Mouse (Mus musculus): ENCODE data around the gene Gm45208.
"Not testable (repeated sequence)": the region's sequence is repeated elsewhere in the genome, so short reads cannot be mapped to it uniquely, and the experiment has no call there.

Gene Gm45208

DNA sequence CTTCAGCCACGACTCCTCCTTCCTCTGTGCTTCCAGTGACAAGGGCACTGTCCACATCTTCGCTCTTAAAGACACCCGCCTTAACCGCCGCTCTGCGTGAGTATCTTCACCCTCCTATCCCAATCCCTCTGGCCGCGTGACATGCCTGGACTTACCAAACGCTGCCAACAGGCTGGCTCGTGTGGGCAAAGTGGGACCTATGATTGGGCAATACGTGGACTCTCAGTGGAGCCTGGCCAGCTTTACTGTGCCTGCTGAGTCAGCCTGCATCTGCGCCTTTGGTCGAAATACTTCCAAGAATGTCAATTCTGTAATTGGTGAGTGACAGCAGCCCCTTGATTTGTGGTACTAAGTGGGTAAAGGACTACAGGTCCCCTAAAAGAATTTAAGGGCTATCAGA is 5.1 kb downstream of the Gm45208 start:
- in situ Hi-C loops (cut with MboI, MseI): no loop called here

DNA sequence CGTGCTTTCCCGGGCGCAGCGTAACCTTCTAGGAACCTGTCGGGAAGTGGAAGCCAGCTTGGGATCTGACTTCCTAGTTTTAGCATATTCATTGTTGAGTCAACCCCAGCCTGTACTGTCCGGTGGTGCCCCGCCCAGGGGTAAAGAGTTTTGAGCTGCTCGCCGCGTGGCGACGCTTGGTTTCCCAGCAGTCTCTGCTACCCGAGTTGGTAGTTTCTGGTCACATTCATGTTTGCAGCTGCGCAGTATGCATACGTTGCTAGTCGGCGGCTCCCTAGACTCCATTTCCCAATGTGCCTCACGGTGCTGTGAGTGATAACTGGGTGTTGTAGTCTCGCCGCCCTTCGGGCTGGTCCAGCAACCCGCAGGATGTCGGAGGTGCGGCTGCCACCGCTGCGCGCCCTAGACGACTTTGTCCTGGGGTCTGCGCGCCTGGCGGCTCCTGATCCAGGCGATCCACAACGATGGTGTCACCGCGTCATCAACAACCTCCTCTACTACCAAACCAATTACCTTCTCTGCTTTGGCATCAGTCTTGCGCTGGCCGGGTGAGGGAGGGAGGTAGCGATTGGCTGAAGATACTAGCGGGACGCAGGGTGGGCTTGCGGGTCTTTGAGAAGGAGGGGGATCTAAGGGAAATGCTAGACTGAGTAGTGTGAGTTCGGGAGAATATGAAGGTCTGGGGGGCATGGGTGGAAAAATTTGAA is 6.3 kb downstream of the Gm45208 start, which contains the start of gene Praf2:
Gene Praf2 (plus strand): TSS at position 225 of the 707 bp plus-strand sequence.
- in situ Hi-C loops (cut with MboI, MseI): no loop called here

DNA sequence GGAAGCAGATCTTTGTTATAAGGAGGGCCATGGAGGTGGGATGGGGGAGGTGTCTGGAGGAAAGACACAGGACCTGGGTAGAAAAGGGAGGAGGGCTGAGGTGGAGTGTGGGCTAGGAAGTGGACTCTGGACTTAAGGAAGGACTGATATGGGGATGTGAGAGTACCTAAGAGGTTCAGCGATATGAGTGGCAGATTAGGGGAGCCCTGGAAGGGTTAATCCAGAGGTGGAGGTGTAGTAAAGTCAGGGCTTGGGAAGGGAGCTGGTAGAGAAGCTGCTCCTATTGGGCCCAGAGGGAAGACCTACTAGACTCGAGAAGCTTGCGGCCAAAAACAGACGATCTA is 6.8 kb downstream of the Gm45208 start:
- in situ Hi-C loops (cut with MboI, MseI): no loop called here

DNA sequence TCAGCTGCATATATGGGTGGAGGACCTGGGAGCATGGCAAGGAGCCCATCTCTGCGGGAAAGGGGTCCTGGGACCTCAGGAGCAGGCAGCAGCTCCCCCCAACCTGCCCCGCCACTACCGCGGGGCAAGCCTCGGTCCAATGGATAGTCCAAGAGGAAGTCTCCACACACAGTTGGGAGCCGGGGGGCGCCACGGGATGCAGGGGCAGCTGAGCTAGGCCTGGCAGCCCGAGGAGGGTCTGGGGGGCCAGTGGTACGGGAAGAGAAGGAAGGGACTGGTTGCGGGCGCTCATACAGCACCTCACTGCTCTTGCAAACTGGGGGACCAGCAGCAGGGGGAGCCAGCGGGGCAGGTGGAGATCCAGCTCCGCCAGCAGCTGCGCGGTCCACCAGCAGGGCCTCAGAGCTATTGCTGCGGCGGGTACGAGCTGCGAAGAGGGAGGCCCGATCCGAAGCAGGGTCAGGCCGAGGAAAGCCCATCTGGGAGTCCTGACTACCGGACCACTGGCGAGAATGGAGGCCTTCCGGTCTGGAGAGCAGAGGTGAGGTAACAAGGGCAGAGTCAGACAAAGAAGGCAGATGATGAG is 11.6 kb downstream of the Gm45208 start:
- in situ Hi-C loops (cut with MboI, MseI): no loop called here

DNA sequence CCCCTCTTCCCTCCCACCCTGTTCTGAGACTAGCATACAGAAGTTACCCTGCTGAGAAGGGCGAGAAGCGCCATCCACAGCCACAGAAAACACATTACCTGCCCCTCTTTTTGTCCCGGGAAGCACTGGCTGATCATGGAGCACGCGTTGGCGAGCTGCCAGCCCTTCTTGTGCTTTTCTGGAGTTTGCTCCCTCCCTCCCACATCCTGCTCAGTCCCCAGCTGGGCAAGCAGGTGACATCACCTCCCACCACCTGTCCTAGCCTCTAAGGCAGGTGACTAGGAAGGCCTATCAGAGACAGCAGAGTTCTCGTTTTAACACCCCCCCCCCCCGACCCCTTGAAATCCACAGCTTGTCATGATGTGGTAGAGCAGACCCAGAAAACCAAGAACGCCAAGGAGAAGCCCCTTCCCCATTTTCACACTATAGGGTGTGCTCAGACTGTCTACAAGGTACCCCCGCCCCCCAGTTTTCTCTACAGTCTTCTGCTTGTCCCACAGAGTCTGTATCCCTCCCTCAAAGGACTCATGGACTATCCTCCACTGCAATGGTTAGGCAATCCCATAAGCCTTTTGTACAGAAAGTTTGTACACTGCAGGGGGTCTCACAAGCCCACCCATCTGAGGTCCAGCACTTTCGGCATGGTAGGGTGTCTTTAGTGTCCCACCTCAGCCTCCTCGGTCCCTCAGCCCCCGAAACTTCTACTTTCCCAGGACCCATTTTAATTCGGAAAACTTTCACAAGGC is 17.5 kb downstream of the Gm45208 start:
- in situ Hi-C loops (cut with MboI, MseI): no loop called here

DNA sequence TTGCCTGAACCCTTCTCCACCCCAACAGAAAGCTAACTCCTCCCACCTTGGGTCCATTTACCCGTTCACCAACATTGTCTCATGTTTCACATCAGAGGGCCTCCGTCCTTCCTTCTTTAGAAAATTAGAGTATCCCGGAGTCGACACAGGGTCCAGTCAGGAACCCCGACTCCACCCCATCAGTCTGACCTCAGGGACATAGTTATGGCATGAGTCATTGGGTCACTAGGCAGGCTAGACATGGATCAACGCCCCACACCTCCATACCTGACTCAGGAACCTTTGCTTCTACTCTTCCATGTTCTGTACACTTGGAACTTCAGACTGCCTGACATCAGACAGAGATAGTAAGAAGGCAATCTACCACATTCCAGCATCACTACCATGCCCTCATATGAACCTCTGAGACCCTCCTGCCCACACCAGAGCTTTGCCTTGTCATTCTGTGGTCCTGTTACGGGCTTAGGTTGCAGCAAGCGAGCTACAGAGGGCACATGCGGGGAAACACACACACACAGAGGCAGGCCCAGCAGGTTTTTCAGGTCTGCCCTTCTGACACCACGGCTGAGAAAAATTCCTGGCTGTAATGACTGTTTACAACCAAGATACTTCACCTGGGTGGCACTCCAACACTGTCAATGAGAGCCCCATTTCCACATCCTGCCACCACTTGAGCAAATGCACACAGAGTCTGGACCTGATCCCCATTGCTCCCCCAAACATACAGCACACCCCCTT is 18.2 kb downstream of the Gm45208 start:
- in situ Hi-C loops (cut with MboI, MseI): no loop called here

DNA sequence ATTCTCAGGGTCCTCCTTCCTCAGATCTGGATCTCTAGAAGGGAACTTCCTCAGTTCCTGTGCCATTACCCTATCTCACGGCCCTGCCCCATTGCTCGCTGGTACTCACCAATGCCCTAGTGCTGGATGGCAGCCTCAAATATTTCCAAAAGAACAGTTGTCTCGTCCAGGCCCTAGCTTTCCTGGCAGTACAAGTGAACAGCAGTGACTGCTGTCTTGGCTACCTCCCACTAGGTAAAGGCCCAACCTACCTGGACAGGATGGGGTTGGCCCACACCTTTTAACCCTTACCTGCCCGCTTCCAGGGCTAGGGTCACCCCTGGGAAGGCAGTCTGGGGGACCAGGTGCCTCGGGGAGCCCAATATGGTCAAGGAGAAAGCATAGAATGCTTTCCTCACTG is 19.1 kb downstream of the Gm45208 start:
- in situ Hi-C loops (cut with MboI, MseI): no loop called here

DNA sequence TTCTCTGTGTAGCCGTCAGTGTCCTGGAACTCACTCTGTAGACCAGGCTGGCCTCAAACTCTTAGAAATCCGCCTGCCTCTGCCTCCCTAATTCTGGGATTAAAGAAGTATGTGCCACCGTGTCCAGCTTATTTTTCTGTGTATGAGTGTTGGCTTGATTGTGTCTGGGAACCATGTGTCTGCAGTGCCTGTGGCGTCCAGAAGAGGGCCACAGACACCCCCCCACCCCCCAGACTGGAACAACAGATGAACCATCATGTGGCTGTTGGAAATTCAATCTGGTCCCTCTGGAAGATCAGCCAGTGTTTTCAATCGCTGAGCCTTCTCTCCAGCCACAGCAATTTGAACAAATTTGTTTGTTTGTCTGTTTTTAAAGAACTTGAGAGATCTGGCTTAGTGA is 21.4 kb downstream of the Gm45208 start:
- in situ Hi-C loops (cut with MboI, MseI): no loop called here

DNA sequence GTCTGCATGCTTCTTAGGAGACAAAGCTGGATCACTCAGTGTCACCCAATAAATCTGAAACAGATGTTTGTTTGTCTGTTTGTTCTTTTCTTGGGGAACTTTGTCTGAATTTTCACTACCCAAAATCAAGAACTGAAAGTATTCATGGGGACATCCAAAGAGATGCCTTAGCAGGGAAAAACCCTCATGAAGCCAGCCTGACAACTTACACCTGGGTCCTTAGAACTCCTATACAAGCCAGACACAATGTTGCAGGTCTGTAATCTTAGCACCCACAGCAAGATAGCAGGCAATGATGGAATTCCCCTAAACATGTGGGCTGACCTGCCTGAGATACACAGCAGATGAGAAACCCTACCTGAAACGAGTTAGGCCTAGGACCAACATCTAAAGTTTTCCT is 22.9 kb downstream of the Gm45208 start:
- in situ Hi-C loops (cut with MboI, MseI): loop anchor here (5.0 kb wide), 1 partner anchor 82 kb away; no protein-coding TSS in a partner anchor

DNA sequence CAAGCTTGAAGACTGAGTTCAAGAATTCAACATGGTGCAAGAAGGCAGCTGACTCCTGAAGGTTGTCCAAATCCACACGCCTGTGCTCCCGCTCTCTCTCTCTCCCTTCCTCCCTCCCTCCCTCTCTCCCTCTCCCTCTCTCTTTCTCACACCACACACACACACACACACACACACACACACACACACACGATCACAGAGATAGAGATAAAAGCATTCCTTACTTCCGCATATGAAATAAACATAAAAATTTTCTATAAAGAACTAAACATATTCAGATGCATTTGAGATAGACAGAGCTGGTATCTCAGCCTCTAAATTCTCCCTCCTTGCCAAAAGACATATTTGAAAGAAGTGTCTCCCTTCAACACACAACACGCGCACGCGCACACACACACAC is 23.4 kb downstream of the Gm45208 start:
- in situ Hi-C loops (cut with MboI, MseI): loop anchor here (5.0 kb wide), 1 partner anchor 82 kb away; no protein-coding TSS in a partner anchor

DNA sequence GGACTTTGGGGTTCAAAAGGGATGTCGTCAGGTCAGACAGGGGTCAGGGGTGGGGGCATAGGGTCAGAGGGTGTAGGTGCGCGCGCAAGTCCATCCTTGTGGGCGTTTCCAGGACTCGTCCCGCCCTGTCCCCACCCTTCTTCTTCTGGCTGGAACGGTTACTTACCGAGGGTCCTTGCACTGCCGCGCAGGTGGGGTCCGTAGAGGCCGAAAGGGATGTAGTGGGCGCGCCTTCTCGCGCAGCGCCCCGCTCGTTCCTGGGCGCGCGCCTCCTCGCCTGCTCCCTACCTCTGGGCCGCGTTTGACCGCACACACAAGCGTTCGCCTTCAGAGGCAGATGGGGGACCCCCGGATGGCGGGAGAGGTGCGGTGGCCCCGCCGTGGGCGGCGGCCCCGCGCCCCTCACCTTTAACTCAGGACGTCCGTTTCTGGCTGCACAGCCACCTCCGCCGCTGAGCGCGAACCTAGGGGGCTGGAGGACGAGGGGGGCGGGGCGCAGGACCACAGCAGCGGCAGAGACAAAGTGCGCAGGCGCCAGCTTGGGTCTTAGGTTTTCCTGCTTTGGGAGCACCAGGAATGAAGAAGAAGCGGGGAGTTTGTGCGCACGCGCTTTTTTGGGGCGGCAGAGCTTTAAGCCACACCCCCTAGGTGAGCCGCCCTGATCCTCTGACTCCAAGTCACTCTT is 28.5 kb downstream of the Gm45208 start, which contains the start of gene Ccdc120:
Gene Ccdc120 (minus strand): TSS at position 474 of the 685 bp plus-strand sequence.
- in situ Hi-C loops (cut with MboI, MseI): no loop called here

DNA sequence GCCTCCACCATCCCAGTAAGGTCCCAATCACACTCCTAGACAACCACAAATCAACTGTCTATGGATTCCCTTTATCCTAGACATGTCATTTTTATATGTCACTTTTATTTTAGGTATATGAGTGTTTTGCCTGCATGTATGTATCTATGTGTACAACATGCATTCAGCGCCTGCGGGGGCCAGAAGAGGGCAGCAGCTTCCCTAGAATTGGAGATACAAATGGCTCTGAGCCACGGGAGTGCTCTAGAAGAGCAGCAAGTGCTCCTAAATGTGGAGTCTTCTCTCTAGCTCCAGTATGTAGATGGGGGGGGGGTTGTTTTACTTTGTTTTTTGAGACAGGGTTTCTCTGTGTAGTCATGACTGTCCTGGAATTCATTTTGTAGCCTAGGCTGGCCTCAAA is 31.6 kb downstream of the Gm45208 start:
- in situ Hi-C loops (cut with MboI, MseI): not testable (repeated sequence)

DNA sequence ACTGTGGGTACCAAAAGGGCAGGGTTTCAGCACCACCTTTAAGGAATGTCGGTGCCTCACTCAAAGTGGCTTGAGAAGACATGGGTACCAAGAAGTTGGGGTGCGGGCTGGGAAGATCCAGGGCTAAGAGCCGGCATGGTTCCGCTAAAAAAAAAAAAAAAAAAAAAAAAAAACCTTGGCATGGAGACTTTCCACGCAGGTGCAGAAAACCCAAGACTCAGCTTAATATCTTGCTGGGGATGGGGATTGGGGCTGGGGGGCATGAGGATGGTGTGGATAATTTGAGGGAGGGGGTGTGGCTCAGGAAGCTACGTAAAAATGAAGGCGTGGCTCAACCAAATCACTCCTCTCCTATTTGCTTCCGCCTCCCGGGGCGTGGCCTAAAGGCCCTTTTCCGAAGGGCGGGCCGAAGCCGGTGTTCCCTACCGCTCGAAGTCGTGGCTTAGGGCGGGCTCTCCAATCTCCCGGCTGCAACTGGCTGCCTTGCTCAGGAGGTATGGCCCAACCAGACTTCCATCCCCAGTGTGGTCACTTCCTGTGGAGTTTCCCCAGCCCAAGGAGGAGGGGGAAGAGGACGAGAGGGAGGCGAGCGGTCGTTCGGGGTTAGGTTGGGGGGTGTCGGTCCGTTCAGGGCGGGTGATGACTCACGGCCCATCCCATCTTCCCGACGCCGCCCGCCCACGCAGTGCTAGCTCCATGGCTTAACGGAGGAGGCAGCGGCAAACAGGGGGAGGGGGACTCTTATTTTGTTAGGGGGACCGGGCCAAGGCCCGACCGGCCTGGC is 40.3 kb downstream of the Gm45208 start, which contains the start of gene Tfe3:
Gene Tfe3 (plus strand): TSS at position 424 of the 784 bp plus-strand sequence.
- in situ Hi-C loops (cut with MboI, MseI): no loop called here

DNA sequence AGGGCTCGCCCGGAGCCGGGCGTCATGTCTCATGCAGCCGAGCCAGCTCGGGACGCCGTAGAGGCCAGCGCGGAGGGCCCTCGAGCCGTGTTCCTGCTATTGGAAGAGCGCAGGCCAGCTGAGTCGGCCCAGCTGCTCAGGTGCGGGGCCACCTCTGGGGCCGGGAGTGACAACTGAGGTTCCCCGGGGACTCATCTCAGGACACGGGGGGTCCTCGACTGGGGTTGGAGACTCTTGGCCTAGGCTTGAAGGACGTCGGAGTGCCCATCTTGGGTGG is 40.8 kb downstream of the Gm45208 start:
- in situ Hi-C loops (cut with MboI, MseI): no loop called here

DNA sequence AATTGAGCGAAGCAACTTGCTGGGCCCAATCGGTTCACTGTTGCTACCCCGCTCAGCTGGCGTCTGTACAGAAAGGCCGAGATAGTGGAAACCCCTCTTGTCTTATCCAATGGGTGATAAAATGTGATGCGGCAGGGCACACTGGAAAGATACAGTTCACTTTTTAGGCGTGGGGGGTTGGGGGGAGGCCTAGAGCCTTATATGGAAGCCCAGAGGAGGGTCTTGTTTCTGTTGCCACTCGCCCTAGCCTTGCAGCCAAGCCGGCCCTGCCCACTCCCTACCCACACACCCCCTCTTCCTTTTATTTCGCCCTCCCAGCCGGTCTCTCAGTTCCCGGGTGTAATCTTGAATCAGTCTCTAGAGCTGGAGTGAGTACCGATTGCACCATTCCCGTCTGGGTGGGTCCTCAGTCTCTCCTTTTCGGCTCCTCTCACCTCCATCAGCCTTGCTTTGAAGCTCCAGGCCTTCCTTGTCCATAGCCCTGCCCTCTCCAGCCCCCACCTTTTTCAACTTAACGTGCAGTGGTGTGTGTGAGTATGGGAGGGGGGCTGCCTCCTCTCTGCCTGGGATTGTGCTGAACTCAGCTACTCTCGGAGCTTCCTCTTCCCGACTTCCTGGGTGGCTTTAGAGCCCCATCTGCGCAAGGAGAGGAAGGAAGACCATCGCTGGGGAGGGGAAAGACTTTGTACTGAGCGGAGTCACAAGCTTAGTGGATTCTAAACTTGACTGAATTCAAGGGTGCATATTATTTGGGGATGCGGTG is 41.8 kb downstream of the Gm45208 start:
- in situ Hi-C loops (cut with MboI, MseI): no loop called here

DNA sequence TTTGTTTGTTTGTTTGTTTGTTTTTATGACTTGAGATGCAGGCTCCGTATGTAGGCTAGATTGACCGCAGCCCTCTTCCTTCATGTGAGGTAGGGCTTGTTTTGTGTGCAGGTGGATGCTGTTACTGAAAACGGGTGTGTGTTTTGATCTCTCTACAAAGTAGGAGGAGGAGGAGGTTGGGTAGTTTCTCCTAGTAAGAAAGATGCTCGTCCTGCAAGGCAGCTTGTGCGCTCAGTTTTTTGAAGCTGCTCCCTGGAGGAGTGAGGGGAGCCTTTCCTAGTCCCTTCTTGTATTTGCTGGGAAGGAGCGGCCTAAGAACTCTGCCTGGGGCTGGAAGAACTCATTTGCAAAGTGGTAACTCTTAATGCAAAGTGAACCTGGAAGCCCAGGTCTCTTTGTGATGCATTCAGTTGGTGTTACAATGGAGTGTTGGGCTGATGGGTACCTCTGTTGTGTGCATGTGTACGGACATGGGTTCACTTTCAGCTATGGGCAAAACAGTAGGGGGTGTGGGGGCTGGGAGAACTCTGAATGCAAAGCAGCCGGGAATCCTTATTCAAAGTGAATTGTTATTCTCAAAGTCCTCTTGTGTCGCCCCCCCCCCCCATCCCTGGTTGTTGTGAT is 42.7 kb downstream of the Gm45208 start:
- in situ Hi-C loops (cut with MboI, MseI): no loop called here

DNA sequence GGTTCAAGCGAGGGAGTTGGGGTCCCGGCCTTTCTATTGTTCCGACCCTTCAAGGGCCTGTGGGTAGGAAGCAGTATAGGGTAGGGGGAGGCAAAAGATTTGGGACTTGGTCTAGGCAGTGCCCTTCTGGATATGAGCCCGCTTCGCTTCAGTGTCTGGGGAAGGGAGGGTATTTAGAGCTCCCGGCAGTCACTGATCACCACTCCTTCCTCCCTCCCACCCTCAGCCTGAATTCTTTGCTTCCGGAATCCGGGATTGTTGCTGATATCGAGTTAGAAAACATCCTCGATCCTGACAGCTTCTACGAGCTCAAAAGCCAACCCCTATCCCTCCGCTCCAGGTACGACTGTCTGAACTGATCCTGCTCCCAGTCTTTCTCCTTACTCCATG is 43.2 kb downstream of the Gm45208 start:
- in situ Hi-C loops (cut with MboI, MseI): no loop called here

DNA sequence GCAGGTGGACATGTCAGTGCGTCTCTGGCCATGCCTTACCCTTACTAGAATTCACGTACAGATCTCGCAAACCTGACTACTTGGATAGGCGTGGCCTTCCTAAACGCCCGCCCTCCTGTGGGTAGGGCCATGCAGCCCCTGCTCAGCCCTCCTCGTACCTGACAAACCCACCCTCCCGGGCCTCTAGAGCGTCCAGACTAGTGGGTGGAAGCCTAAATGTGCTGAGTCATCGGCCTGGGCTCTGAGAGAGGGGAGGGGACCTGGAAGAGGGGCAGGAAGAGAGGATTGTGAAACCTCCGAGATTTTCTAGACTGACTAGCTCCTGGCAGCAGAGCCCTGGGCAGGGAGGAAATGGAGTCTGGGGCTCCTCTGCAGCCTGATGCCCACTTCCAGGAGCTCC is 43.7 kb downstream of the Gm45208 start:
- in situ Hi-C loops (cut with MboI, MseI): no loop called here

DNA sequence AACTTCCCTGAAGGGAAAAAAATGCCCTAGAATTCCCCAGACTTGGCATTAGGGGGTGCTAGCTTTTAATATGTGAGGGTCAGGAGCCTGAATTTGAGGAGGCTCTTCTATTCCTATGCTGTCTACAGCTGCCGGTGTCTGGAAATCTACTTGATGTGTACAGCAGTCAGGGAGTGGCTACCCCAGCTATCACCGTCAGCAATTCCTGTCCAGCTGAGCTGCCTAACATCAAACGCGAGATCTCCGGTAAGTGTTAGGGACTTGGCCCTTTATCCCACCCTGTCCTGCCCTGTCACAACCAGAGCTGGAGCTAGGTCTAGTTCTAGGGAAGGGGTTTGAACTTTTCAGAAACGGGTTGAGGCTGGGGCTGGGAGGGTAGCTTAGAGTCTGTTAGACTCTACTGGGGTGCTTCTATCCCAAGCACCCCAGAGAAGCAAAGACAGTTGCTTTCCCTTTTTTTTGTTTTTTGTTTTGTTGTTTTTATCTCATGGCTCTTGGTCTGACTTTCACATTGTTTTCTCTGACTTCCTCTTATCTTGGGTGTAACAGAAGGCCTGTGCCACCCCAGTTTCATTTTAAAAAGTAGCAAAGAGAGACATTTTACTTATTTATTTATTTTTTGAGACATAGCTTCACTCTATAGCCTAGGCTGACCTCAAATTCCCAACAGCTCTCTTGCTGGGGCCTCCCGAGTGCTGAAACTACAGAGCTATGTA is 47.4 kb downstream of the Gm45208 start:
- in situ Hi-C loops (cut with MboI, MseI): loop anchor here (10.0 kb wide), 1 partner anchor 335 kb away; no protein-coding TSS in a partner anchor

All from regulatory T cell (primary cell).